Mouse (Mus musculus) cerebellum, postnatal 25 days (tissue): ENCODE measurements around the gene Parp3.

ENCODE experiments used
- DNase-seq, 2 experiments: peaks; one replicate each; pipeline ENCODE4 v3.0.0; 2021; ENCODE audit warnings: mixed read lengths in 2 of 2

The Parp3 gene

DNA sequence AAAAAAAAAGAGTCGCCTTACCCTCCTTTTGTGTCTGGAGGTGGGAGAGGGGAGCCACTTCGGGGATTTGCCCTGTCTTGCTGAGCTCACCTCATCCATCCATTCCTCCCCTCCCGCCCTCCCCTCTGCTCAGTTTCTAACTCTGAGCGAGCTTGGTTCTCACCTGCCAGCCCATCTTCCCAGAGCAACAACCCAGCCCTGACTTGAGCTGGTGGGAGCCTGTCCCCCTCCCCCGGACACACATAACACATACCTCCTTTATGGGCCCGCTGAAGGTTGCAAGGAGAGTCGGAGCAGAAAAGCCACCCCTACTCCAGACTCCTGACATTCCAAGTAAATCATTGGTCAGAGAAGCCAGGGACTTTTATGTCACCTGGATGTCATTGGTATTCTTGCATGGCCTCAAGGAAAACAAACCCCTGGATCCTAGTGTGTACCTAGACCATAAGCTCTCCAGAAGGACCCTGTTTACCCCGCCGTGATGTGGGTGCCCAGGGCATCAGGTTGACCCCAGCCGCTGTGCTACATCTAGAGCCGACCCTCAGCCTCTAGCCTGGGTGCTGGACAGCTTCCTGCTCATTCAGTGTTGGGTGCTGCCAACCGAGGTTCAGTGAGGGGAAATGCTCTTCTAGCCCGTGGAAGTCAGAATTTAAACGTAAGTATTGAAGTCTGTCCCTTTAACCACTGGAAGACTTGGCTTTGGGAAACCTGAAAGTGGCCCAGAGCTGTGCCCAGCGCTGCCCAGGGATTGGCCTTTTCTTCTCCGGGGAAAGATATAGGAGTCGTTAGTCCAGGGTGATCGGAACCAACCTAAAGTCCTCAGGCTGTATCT, 55.5 kb downstream of the Parp3 start:
- DNase-seq, result no peak

GRCm38 (mm10) chr9:106420608-106421007, 56.1 kb downstream of the Parp3 start:
- DNase-seq, result no peak
